Mouse (Mus musculus): ENCODE results near the gene Myo3b. TPM values are rescaled to one million over a fixed set of nuclear protein-coding genes. Genes with fewer than 3 reads are reported as not detected.
A peak's percentile ranks its signal among the peaks of the same experiment; 100 is the strongest.

Myo3b gene
- polyA plus RNA-seq, 1 experiment from 2014 or later, result 0.24 TPM

GRCm38 (mm10) chr2:70399441-70400115, 360.7 kb downstream of the Myo3b start:
- ATAC-seq (ENCODE audit: insufficient read depth) (no peak), DNase-seq (no peak)
- H3K4me1 ChIP-seq (ENCODE audit: insufficient read depth), result no peaks in the 10 kb centered on the region
- no peaks in the 10 kb centered on the region for H3K27me3 ChIP-seq (ENCODE audit: insufficient read depth, low read length)
- no peak overlapping the region for H3K4me3 ChIP-seq (ENCODE audit: low read depth, low read length)
- no peak overlapping the region for H3K4me2 ChIP-seq
- H3K36me3 ChIP-seq (ENCODE audit: insufficient read depth), result no peaks in the 10 kb centered on the region
- H3K9me3 ChIP-seq (ENCODE audit: low read depth, low read length), result no peaks in the 10 kb centered on the region
- H3K27ac ChIP-seq (ENCODE audit: low read depth), result no peak overlapping the region
- 78% methylated on average over 15 of the region's 15 CpGs for WGBS
- no peak overlapping the region for H3K9ac ChIP-seq
- no peak for TF ChIP-seq CTCF (IDR thresholded peaks at IDR 0.05; ENCODE audit: low read depth)

GRCm38 (mm10) chr2:70400321-70400720, 361.4 kb downstream of the Myo3b start:
- Histone ChIP-seq H3K4me1 (ENCODE audit: insufficient read depth) (no peaks in the 10 kb centered on the region), H3K4me3 (ENCODE audit: low read depth, low read length) (no peak overlapping the region), H3K9me3 (ENCODE audit: low read depth, low read length) (no peaks in the 10 kb centered on the region), H3K9ac (no peak overlapping the region), H3K4me2 (no peak overlapping the region), H3K36me3 (ENCODE audit: insufficient read depth) (no peaks in the 10 kb centered on the region), H3K27me3 (ENCODE audit: insufficient read depth, low read length) (no peaks in the 10 kb centered on the region), H3K27ac (ENCODE audit: low read depth) (no peak overlapping the region)
- TF ChIP-seq CTCF (IDR thresholded peaks at IDR 0.05; ENCODE audit: low read depth), result no peak
- no peak for DNase-seq
- no peak for ATAC-seq (ENCODE audit: insufficient read depth)
- 52% methylated on average over 6 of the region's 6 CpGs for WGBS

GRCm38 (mm10) chr2:70404301-70404700, 365.4 kb downstream of the Myo3b start:
- Histone ChIP-seq H3K27me3 (ENCODE audit: insufficient read depth, low read length) (no peaks in the 10 kb centered on the region), H3K9ac (no peak overlapping the region), H3K4me2 (no peak overlapping the region), H3K36me3 (ENCODE audit: insufficient read depth) (no peaks in the 10 kb centered on the region), H3K27ac (ENCODE audit: low read depth) (no peak overlapping the region), H3K4me1 (ENCODE audit: insufficient read depth) (no peaks in the 10 kb centered on the region), H3K4me3 (ENCODE audit: low read depth, low read length) (no peak overlapping the region), H3K9me3 (ENCODE audit: low read depth, low read length) (no peaks in the 10 kb centered on the region)
- DNase-seq, result no peak
- WGBS, result 41% methylated on average over 2 of the region's 2 CpGs
- no peak for ATAC-seq (ENCODE audit: insufficient read depth)
- no peak for TF ChIP-seq CTCF (IDR thresholded peaks at IDR 0.05; ENCODE audit: low read depth)

- Histone ChIP-seq H3K9ac (no peak overlapping the region), H3K4me2 (no peak overlapping the region), H3K36me3 (ENCODE audit: insufficient read depth) (no peaks in the 10 kb centered on the region), H3K9me3 (ENCODE audit: low read depth, low read length) (no peaks in the 10 kb centered on the region), H3K4me3 (ENCODE audit: low read depth, low read length) (no peak overlapping the region), H3K27ac (ENCODE audit: low read depth) (no peak overlapping the region), H3K4me1 (ENCODE audit: insufficient read depth) (no peaks in the 10 kb centered on the region), H3K27me3 (ENCODE audit: insufficient read depth, low read length) (no peaks in the 10 kb centered on the region)
- no peak for TF ChIP-seq CTCF (IDR thresholded peaks at IDR 0.05; ENCODE audit: low read depth)
- 80% methylated on average over 5 of the region's 5 CpGs for WGBS
- ATAC-seq (ENCODE audit: insufficient read depth) (no peak), DNase-seq (peak; percentile 36)
Measured at GRCm38 (mm10) chr2:70406846-70407245, 367.9 kb downstream of the Myo3b start.

GRCm38 (mm10) chr2:70407729-70408128, 368.8 kb downstream of the Myo3b start:
- Histone ChIP-seq H3K9ac (no peak overlapping the region), H3K4me1 (ENCODE audit: insufficient read depth) (no peaks in the 10 kb centered on the region), H3K36me3 (ENCODE audit: insufficient read depth) (no peaks in the 10 kb centered on the region), H3K27ac (ENCODE audit: low read depth) (no peak overlapping the region), H3K9me3 (ENCODE audit: low read depth, low read length) (no peaks in the 10 kb centered on the region), H3K4me3 (ENCODE audit: low read depth, low read length) (no peak overlapping the region), H3K27me3 (ENCODE audit: insufficient read depth, low read length) (no peaks in the 10 kb centered on the region), H3K4me2 (no peak overlapping the region)
- ATAC-seq (ENCODE audit: insufficient read depth) (0 out of 2 replicates have a peak, but pooled peaks have one; percentile 14), DNase-seq (peak; percentile 37)
- no peak for TF ChIP-seq CTCF (IDR thresholded peaks at IDR 0.05; ENCODE audit: low read depth)
- WGBS, result 54% methylated on average over 5 of the region's 5 CpGs

GRCm38 (mm10) chr2:70410298-70410885, 371.5 kb downstream of the Myo3b start:
- no peak overlapping the region for H3K4me2 ChIP-seq
- 69% methylated on average over 4 of the region's 4 CpGs for WGBS
- no peak for TF ChIP-seq CTCF (IDR thresholded peaks at IDR 0.05; ENCODE audit: low read depth)
- no peak for DNase-seq
- no peaks in the 10 kb centered on the region for H3K9me3 ChIP-seq (ENCODE audit: low read depth, low read length)
- no peak overlapping the region for H3K4me3 ChIP-seq (ENCODE audit: low read depth, low read length)
- no peaks in the 10 kb centered on the region for H3K27me3 ChIP-seq (ENCODE audit: insufficient read depth, low read length)
- ATAC-seq (ENCODE audit: insufficient read depth), result no peak
- H3K27ac ChIP-seq (ENCODE audit: low read depth), result no peak overlapping the region
- no peaks in the 10 kb centered on the region for H3K4me1 ChIP-seq (ENCODE audit: insufficient read depth)
- no peak overlapping the region for H3K9ac ChIP-seq
- no peaks in the 10 kb centered on the region for H3K36me3 ChIP-seq (ENCODE audit: insufficient read depth)

GRCm38 (mm10) chr2:70412315-70412714, 373.4 kb downstream of the Myo3b start:
- no peak overlapping the region for H3K4me2 ChIP-seq
- no peak overlapping the region for H3K4me3 ChIP-seq (ENCODE audit: low read depth, low read length)
- no peak overlapping the region for H3K27ac ChIP-seq (ENCODE audit: low read depth)
- ATAC-seq (ENCODE audit: insufficient read depth) (no peak), DNase-seq (no peak)
- H3K36me3 ChIP-seq (ENCODE audit: insufficient read depth), result no peaks in the 10 kb centered on the region
- no peaks in the 10 kb centered on the region for H3K4me1 ChIP-seq (ENCODE audit: insufficient read depth)
- H3K9me3 ChIP-seq (ENCODE audit: low read depth, low read length), result no peaks in the 10 kb centered on the region
- H3K27me3 ChIP-seq (ENCODE audit: insufficient read depth, low read length), result no peaks in the 10 kb centered on the region
- TF ChIP-seq CTCF (IDR thresholded peaks at IDR 0.05; ENCODE audit: low read depth), result no peak
- WGBS, result 32% methylated on average over 13 of the region's 13 CpGs
- no peak overlapping the region for H3K9ac ChIP-seq

All from lung, embryonic 14.5 days (tissue).